Mouse (Mus musculus): ENCODE data around the gene Bcat2. TPM values are rescaled to one million over a fixed set of nuclear protein-coding genes. Genes with fewer than 3 reads are reported as not detected.

Gene Bcat2
- 6.9 and 8.4 TPM in 2 replicates for polyA plus RNA-seq (2021; fragmentation: Nextera tagmentation)
- long read RNA-seq, experiment 1, transcript Bcat2-201 (11 exons, 1,772 nt), result major isoform, 40 of 51 reads
- long read RNA-seq, experiment 1, partial matches to known transcripts, result 1 of 51 reads
- long read RNA-seq, experiment 1, other reads (novel, unspliced or antisense), result 7 of 51 reads
- long read RNA-seq, experiment 2, partial matches to known transcripts, result 2 of 7 reads
- long read RNA-seq, experiment 2, other reads (novel, unspliced or antisense), result 1 of 7 reads

GRCm38 (mm10) chr7:45570103-45570741 is at the start of gene Bcat2:
TSS of gene Bcat2 (plus strand) at chr7:45570153.

GRCm38 (mm10) chr7:45525809-45526473 is 44.0 kb upstream of the Bcat2 start, which contains the start of the genes Ppp1r15a and Plekha4:
TSS of gene Ppp1r15a (minus strand) at chr7:45526268.
TSS of gene Plekha4 (plus strand) at chr7:45526330.

GRCm38 (mm10) chr7:45554744-45555143 is 15.2 kb upstream of the Bcat2 start, which contains the start of gene Hsd17b14:
TSS of gene Hsd17b14 (plus strand) at chr7:45554893.

GRCm38 (mm10) chr7:45617042-45617695 is 47.2 kb downstream of the Bcat2 start, which contains the start of gene Fut1:
TSS of gene Fut1 (plus strand) at chr7:45617289.

GRCm38 (mm10) chr7:45621443-45621842 is 51.5 kb downstream of the Bcat2 start, which contains the start of gene Izumo1:
TSS of gene Izumo1 (plus strand) at chr7:45621811.

GRCm38 (mm10) chr7:45627261-45627660 is 57.3 kb downstream of the Bcat2 start, which contains the start of gene Rasip1:
TSS of gene Rasip1 (plus strand) at chr7:45627488.

Other genes starting within 250 kb of the Bcat2 start
- 9.2 and 15.2 TPM in 2 replicates for gene Trpm4, start 236.4 kb upstream of the Bcat2 start, polyA plus RNA-seq (2021; fragmentation: Nextera tagmentation)
- 0.05 and 0.11 TPM in 2 replicates for gene Hrc, start 234.9 kb upstream of the Bcat2 start, polyA plus RNA-seq (2021; fragmentation: Nextera tagmentation)
- 11.0 and 32.9 TPM in 2 replicates for gene Ppfia3, start 203.1 kb upstream of the Bcat2 start, polyA plus RNA-seq (2021; fragmentation: Nextera tagmentation)
- 270 and 272 TPM in 2 replicates for gene Lin7b, start 199.6 kb upstream of the Bcat2 start, polyA plus RNA-seq (2021; fragmentation: Nextera tagmentation)
- 34.4 and 37.7 TPM in 2 replicates for gene Snrnp70, start 174.4 kb upstream of the Bcat2 start, polyA plus RNA-seq (2021; fragmentation: Nextera tagmentation)
- gene Kcna7, start 164.5 kb upstream of the Bcat2 start, polyA plus RNA-seq (2021; fragmentation: Nextera tagmentation), result not detected in 2 replicates
- 0.10 TPM in 1 of 2 replicates, not detected in the other for gene Ntf5, start 156.5 kb upstream of the Bcat2 start, polyA plus RNA-seq (2021; fragmentation: Nextera tagmentation)
- 0.19 TPM in 1 of 2 replicates, not detected in the other for gene Lhb, start 149.3 kb upstream of the Bcat2 start, polyA plus RNA-seq (2021; fragmentation: Nextera tagmentation)
- 8.9 and 9.1 TPM in 2 replicates for gene Gys1, start 135.3 kb upstream of the Bcat2 start, polyA plus RNA-seq (2021; fragmentation: Nextera tagmentation)
- gene Ruvbl2, start 132.1 kb upstream of the Bcat2 start, polyA plus RNA-seq (2021; fragmentation: Nextera tagmentation), result 34.4 and 45.9 TPM in 2 replicates
- gene Ftl1, start 110.3 kb upstream of the Bcat2 start, polyA plus RNA-seq (2021; fragmentation: Nextera tagmentation), result 1,322 and 1,591 TPM in 2 replicates
- gene Bax, start 103.3 kb upstream of the Bcat2 start, polyA plus RNA-seq (2021; fragmentation: Nextera tagmentation), result 94.9 and 121 TPM in 2 replicates
- gene Tulp2, start 88.3 kb upstream of the Bcat2 start, polyA plus RNA-seq (2021; fragmentation: Nextera tagmentation), result 0.08 and 0.17 TPM in 2 replicates
- gene Gm45808, start 83.3 kb upstream of the Bcat2 start, polyA plus RNA-seq (2021; fragmentation: Nextera tagmentation), result not detected in 2 replicates
- 3.8 TPM in 2 replicates for gene Dhdh, start 81.3 kb upstream of the Bcat2 start, polyA plus RNA-seq (2021; fragmentation: Nextera tagmentation)
- gene Nucb1, start 59.7 kb upstream of the Bcat2 start, polyA plus RNA-seq (2021; fragmentation: Nextera tagmentation), result 48.4 and 64.7 TPM in 2 replicates
- gene Ppp1r15a, start 43.9 kb upstream of the Bcat2 start, polyA plus RNA-seq (2021; fragmentation: Nextera tagmentation), result 18.3 and 18.8 TPM in 2 replicates
- gene Plekha4, start 43.8 kb upstream of the Bcat2 start, polyA plus RNA-seq (2021; fragmentation: Nextera tagmentation), result 3.8 and 7.2 TPM in 2 replicates
- 0.36 and 0.38 TPM in 2 replicates for gene Hsd17b14, start 15.3 kb upstream of the Bcat2 start, polyA plus RNA-seq (2021; fragmentation: Nextera tagmentation)
- 0.22 and 0.24 TPM in 2 replicates for gene Fgf21, start 45.3 kb downstream of the Bcat2 start, polyA plus RNA-seq (2021; fragmentation: Nextera tagmentation)
- gene Fut1, start 47.1 kb downstream of the Bcat2 start, polyA plus RNA-seq (2021; fragmentation: Nextera tagmentation), result 0.06 and 0.07 TPM in 2 replicates
- gene Izumo1, start 51.7 kb downstream of the Bcat2 start, polyA plus RNA-seq (2021; fragmentation: Nextera tagmentation), result not detected in 2 replicates
- 1.8 and 2.5 TPM in 2 replicates for gene Rasip1, start 57.3 kb downstream of the Bcat2 start, polyA plus RNA-seq (2021; fragmentation: Nextera tagmentation)
- 0.89 and 2.4 TPM in 2 replicates for gene Mamstr, start 69.8 kb downstream of the Bcat2 start, polyA plus RNA-seq (2021; fragmentation: Nextera tagmentation)
- gene Fut2, start 96.2 kb downstream of the Bcat2 start, polyA plus RNA-seq (2021; fragmentation: Nextera tagmentation), result 0.06 and 0.09 TPM in 2 replicates
- 6.5 and 9.8 TPM in 2 replicates for gene Ntn5, start 113.9 kb downstream of the Bcat2 start, polyA plus RNA-seq (2021; fragmentation: Nextera tagmentation)
- gene Sec1, start 124.2 kb downstream of the Bcat2 start, polyA plus RNA-seq (2021; fragmentation: Nextera tagmentation), result 0.26 and 0.38 TPM in 2 replicates
- gene Car11, start 129.7 kb downstream of the Bcat2 start, polyA plus RNA-seq (2021; fragmentation: Nextera tagmentation), result 74.9 and 93.1 TPM in 2 replicates
- 30.2 and 130 TPM in 2 replicates for gene Dbp, start 134.9 kb downstream of the Bcat2 start, polyA plus RNA-seq (2021; fragmentation: Nextera tagmentation)
- gene Rpl18, start 145.3 kb downstream of the Bcat2 start, polyA plus RNA-seq (2021; fragmentation: Nextera tagmentation), result 335 and 337 TPM in 2 replicates
- 4.9 and 10.6 TPM in 2 replicates for gene Sphk2, start 147.8 kb downstream of the Bcat2 start, polyA plus RNA-seq (2021; fragmentation: Nextera tagmentation)
- gene Fam83e, start 151.1 kb downstream of the Bcat2 start, polyA plus RNA-seq (2021; fragmentation: Nextera tagmentation), result 0.08 and 0.22 TPM in 2 replicates
- gene Spaca4, start 155.7 kb downstream of the Bcat2 start, polyA plus RNA-seq (2021; fragmentation: Nextera tagmentation), result not detected in 2 replicates
- 3.9 and 10.6 TPM in 2 replicates for gene Lmtk3, start 213.6 kb downstream of the Bcat2 start, polyA plus RNA-seq (2021; fragmentation: Nextera tagmentation)
- gene Sult2b1, start 214.5 kb downstream of the Bcat2 start, polyA plus RNA-seq (2021; fragmentation: Nextera tagmentation), result 22.5 and 23.3 TPM in 2 replicates
- 173 and 183 TPM in 2 replicates for gene Cyth2, start 244.4 kb downstream of the Bcat2 start, polyA plus RNA-seq (2021; fragmentation: Nextera tagmentation)